Mouse (Mus musculus): ENCODE measurements around the gene Rhoa.
"Not testable (repeated sequence)": the region's sequence is repeated elsewhere in the genome, so short reads cannot be mapped to it uniquely, and the experiment has no call there.

Rhoa gene

GRCm38 (mm10) chr9:108305629-108306520 lies at the start of gene Rhoa, which contains the start of gene Tcta:
Rhoa (plus strand) TSS chr9:108306129.
Tcta (minus strand) TSS chr9:108306160.
- peak; percentile 99 for DNase-seq (ENCODE audit: low read depth, low spot score)

- DNase-seq (ENCODE audit: low read depth, low spot score) = no peak
Measured at GRCm38 (mm10) chr9:108260526-108260925, 45.4 kb upstream of the Rhoa start.

- DNase-seq (ENCODE audit: low read depth, low spot score) = no peak
Measured at GRCm38 (mm10) chr9:108261865-108262264, 44.1 kb upstream of the Rhoa start.

- DNase-seq (ENCODE audit: low read depth, low spot score) = no peak
Measured at GRCm38 (mm10) chr9:108262494-108263049, 43.4 kb upstream of the Rhoa start.

- DNase-seq (ENCODE audit: low read depth, low spot score) = no peak
Measured at GRCm38 (mm10) chr9:108263131-108263681, 42.7 kb upstream of the Rhoa start.

- DNase-seq (ENCODE audit: low read depth, low spot score) = peak; percentile 83
Measured at GRCm38 (mm10) chr9:108263690-108264190, 42.2 kb upstream of the Rhoa start, which contains the start of gene Dag1. Dag1 (minus strand) TSS chr9:108263958.

- no peak for DNase-seq (ENCODE audit: low read depth, low spot score)
Measured at GRCm38 (mm10) chr9:108264191-108264921, 41.6 kb upstream of the Rhoa start.

- DNase-seq (ENCODE audit: low read depth, low spot score) = no peak
Measured at GRCm38 (mm10) chr9:108266261-108266935, 39.5 kb upstream of the Rhoa start.

GRCm38 (mm10) chr9:108267691-108268090 lies 38.2 kb upstream of the Rhoa start:
- DNase-seq (ENCODE audit: low read depth, low spot score) = no peak

GRCm38 (mm10) chr9:108268701-108269100 lies 37.2 kb upstream of the Rhoa start:
- DNase-seq (ENCODE audit: low read depth, low spot score) = not testable (repeated sequence)

GRCm38 (mm10) chr9:108271941-108272340 lies 34.0 kb upstream of the Rhoa start:
- DNase-seq (ENCODE audit: low read depth, low spot score) = no peak

- DNase-seq (ENCODE audit: low read depth, low spot score) = no peak
Measured at GRCm38 (mm10) chr9:108272691-108273090, 33.2 kb upstream of the Rhoa start.

GRCm38 (mm10) chr9:108273485-108273884 lies 32.4 kb upstream of the Rhoa start:
- DNase-seq (ENCODE audit: low read depth, low spot score) = no peak

- no peak for DNase-seq (ENCODE audit: low read depth, low spot score)
Measured at GRCm38 (mm10) chr9:108274476-108275330, 31.2 kb upstream of the Rhoa start.

GRCm38 (mm10) chr9:108275331-108275659 lies 30.6 kb upstream of the Rhoa start:
- no peak for DNase-seq (ENCODE audit: low read depth, low spot score)

- no peak for DNase-seq (ENCODE audit: low read depth, low spot score)
Measured at GRCm38 (mm10) chr9:108278697-108279450, 27.1 kb upstream of the Rhoa start.

- DNase-seq (ENCODE audit: low read depth, low spot score) = no peak
Measured at GRCm38 (mm10) chr9:108280071-108280828, 25.7 kb upstream of the Rhoa start.

GRCm38 (mm10) chr9:108284410-108284809 lies 21.5 kb upstream of the Rhoa start:
- DNase-seq (ENCODE audit: low read depth, low spot score) = peak; percentile 52

All from retina, adult 2 months (tissue).